Mouse (Mus musculus) kidney, embryonic 14.5 days (tissue): ENCODE measurements around the gene H2-DMa. TPM values are rescaled to one million over a fixed set of nuclear protein-coding genes. Genes with fewer than 3 reads are reported as not detected.
A peak's percentile ranks its signal among the peaks of the same experiment; 100 is the strongest.

ENCODE experiments used
- ATAC-seq: fragments of 200-750 bp; cut with Nextera tagmentation; 2 replicates; pipeline ENCODE4 v1.8.0; 2017; ENCODE audit warnings: moderate number of reproducible peaks, mild to moderate bottlenecking, moderate TSS enrichment, moderate library complexity; ENCODE audit not compliant: low FRiP score, low TSS enrichment
- H3K27ac ChIP-seq: fragments of 300-500 bp; sonication (generic); 2 replicates; pipeline ENCODE4 v1.5.1; 2014; ENCODE audit warnings: low read depth, mild to moderate bottlenecking, low read length, moderate library complexity, mixed read lengths
- H3K27me3 ChIP-seq: fragments of 300-500 bp; sonication (generic); 2 replicates; pipeline ENCODE4 v1.6.1; 2014; ENCODE audit warnings: mild to moderate bottlenecking, low read length; ENCODE audit not compliant: control insufficient read depth, insufficient read depth
- H3K36me3 ChIP-seq: fragments of 300-500 bp; sonication (generic); 2 replicates; pipeline ENCODE4 v1.6.1; 2014; ENCODE audit warnings: low read length, mixed read lengths; ENCODE audit not compliant: control insufficient read depth, insufficient read depth
- H3K4me1 ChIP-seq: fragments of 300-500 bp; sonication (generic); 2 replicates; pipeline ENCODE4 v1.6.1; 2014; ENCODE audit warnings: low read length, mixed read lengths; ENCODE audit not compliant: control insufficient read depth, insufficient read depth
- H3K4me2 ChIP-seq: fragments of 300-500 bp; sonication (generic); replicated peaks from 2 replicates; pipeline ENCODE4 v1.6.1; 2014; ENCODE audit warnings: low read depth, mild to moderate bottlenecking, low read length
- H3K4me3 ChIP-seq: fragments of 300-500 bp; sonication (generic); 2 replicates; pipeline ENCODE4 v1.5.1; 2014; ENCODE audit warnings: mild to moderate bottlenecking, low read length
- H3K9ac ChIP-seq: fragments of 300-500 bp; sonication (generic); 2 replicates; pipeline ENCODE4 v1.6.1; 2014; ENCODE audit warnings: low read depth, mild to moderate bottlenecking, low read length, moderate library complexity
- H3K9me3 ChIP-seq: fragments of 300-500 bp; sonication (generic); 2 replicates; pipeline ENCODE4 v1.6.1; 2016; ENCODE audit warnings: low read length; ENCODE audit not compliant: control insufficient read depth
- WGBS: fragments of 180-500 bp; shearing (Covaris S2); extraction: QIAGEN DNeasy Blood & Tissue Kit; methylation state at CpG from one replicate; pipeline ENCODE4 v1.1.7; 2014; 5-methylcytosine and 5-hydroxymethylcytosine counted together
- polyA plus RNA-seq: library from polyadenylated mRNA; unstranded; fragments of >200 nt; fragmentation: Nextera tagmentation; extraction: Ambion mirVana; gene quantifications from 2 replicates; pipeline ENCODE4 v1.2.1, GENCODE M21; 2014

Gene H2-DMa
- polyA plus RNA-seq, 1 experiment from 2014 or later = 19.3 TPM

DNA sequence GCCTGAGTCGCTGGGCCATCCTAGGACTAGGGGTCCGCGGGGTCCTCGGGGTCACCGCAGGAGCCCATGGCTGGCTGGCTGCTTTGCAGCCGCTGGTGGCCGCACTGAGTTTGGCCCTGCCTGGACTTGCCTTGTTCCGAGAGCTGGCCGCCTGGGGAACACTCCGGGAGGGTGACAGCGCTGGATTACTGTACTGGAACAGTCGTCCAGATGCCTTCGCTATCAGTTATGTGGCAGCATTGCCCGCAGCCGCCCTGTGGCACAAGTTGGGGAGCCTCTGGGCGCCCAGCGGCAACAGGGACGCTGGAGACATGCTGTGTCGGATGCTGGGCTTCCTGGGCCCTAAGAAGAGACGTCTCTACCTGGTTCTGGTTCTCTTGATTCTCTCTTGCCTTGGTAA lies 68.7 kb downstream of the H2-DMa start:
- Histone ChIP-seq H3K9me3 (no peaks in the 10 kb centered on the region), H3K27ac (no peak overlapping the region), H3K4me3 (peak overlapping the region; percentile 52), H3K9ac (peak overlapping the region; percentile 61), H3K4me1 (no peaks in the 10 kb centered on the region), H3K4me2 (peak overlapping the region; percentile 82), H3K27me3 (peaks cover 42% of the 10 kb centered on the region), H3K36me3 (no peaks in the 10 kb centered on the region)
- 3% methylated on average over 20 of the region's 20 CpGs for WGBS
- ATAC-seq = no peak

Other genes with a start within 250 kb of the H2-DMa start
- gene Gm7029, start 245.7 kb upstream of the H2-DMa start, polyA plus RNA-seq = not detected in 2 replicates
- gene Kifc1, start 228.9 kb upstream of the H2-DMa start, polyA plus RNA-seq = 6.2 and 20.8 TPM in 2 replicates
- gene Platr17, start 214.4 kb upstream of the H2-DMa start, polyA plus RNA-seq = not detected in 2 replicates
- gene Daxx, start 210.1 kb upstream of the H2-DMa start, polyA plus RNA-seq = 31.9 and 50.8 TPM in 2 replicates
- gene Tapbp, start 203.6 kb upstream of the H2-DMa start, polyA plus RNA-seq = 17.4 and 24.6 TPM in 2 replicates
- gene Zbtb22, start 203.6 kb upstream of the H2-DMa start, polyA plus RNA-seq = 11.1 TPM in 2 replicates
- 26.3 and 28.2 TPM in 2 replicates for gene Rgl2, start 190.0 kb upstream of the H2-DMa start, polyA plus RNA-seq
- 169 and 211 TPM in 2 replicates for gene Pfdn6, start 179.2 kb upstream of the H2-DMa start, polyA plus RNA-seq
- gene Wdr46, start 178.9 kb upstream of the H2-DMa start, polyA plus RNA-seq = 26.5 and 37.8 TPM in 2 replicates
- gene B3galt4, start 168.1 kb upstream of the H2-DMa start, polyA plus RNA-seq = 2.8 and 3.3 TPM in 2 replicates
- gene Vps52, start 163.7 kb upstream of the H2-DMa start, polyA plus RNA-seq = 24.9 and 40.8 TPM in 2 replicates
- gene Rps18, start 163.5 kb upstream of the H2-DMa start, polyA plus RNA-seq = 2,014 and 2,736 TPM in 2 replicates
- 11.2 and 18.8 TPM in 2 replicates for gene H2-K1, start 119.2 kb upstream of the H2-DMa start, polyA plus RNA-seq
- gene Ring1, start 94.9 kb upstream of the H2-DMa start, polyA plus RNA-seq = 5.5 and 12.4 TPM in 2 replicates
- gene H2-Ke6, start 91.5 kb upstream of the H2-DMa start, polyA plus RNA-seq = 46.0 and 53.0 TPM in 2 replicates
- gene Slc39a7, start 87.9 kb upstream of the H2-DMa start, polyA plus RNA-seq = 70.3 and 86.0 TPM in 2 replicates
- 22.2 and 28.0 TPM in 2 replicates for gene Rxrb, start 87.7 kb upstream of the H2-DMa start, polyA plus RNA-seq
- gene Col11a2, start 80.1 kb upstream of the H2-DMa start, polyA plus RNA-seq = 1.9 and 2.1 TPM in 2 replicates
- 0.51 and 0.76 TPM in 2 replicates for gene H2-Oa, start 27.2 kb upstream of the H2-DMa start, polyA plus RNA-seq
- 153 and 178 TPM in 2 replicates for gene Brd2, start 3.1 kb downstream of the H2-DMa start, polyA plus RNA-seq
- 18.5 and 21.9 TPM in 2 replicates for gene H2-DMb2, start 23.8 kb downstream of the H2-DMa start, polyA plus RNA-seq
- gene H2-DMb1, start 33.5 kb downstream of the H2-DMa start, polyA plus RNA-seq = 4.1 and 4.2 TPM in 2 replicates
- 1.9 and 2.9 TPM in 2 replicates for gene Tap1, start 68.0 kb downstream of the H2-DMa start, polyA plus RNA-seq
- 2.1 and 3.4 TPM in 2 replicates for gene Psmb9, start 68.2 kb downstream of the H2-DMa start, polyA plus RNA-seq
- gene Psmb8, start 78.2 kb downstream of the H2-DMa start, polyA plus RNA-seq = 4.3 and 4.8 TPM in 2 replicates
- 1.2 and 1.8 TPM in 2 replicates for gene Tap2, start 84.0 kb downstream of the H2-DMa start, polyA plus RNA-seq
- gene H2-Ob, start 119.4 kb downstream of the H2-DMa start, polyA plus RNA-seq = not detected in 2 replicates
- 21.7 and 22.9 TPM in 2 replicates for gene H2-Ab1, start 138.1 kb downstream of the H2-DMa start, polyA plus RNA-seq
- gene H2-Aa, start 168.3 kb downstream of the H2-DMa start, polyA plus RNA-seq = 2.7 TPM in 2 replicates
- gene H2-Eb1, start 186.3 kb downstream of the H2-DMa start, polyA plus RNA-seq = 5.9 and 7.1 TPM in 2 replicates
- gene H2-Eb2, start 206.1 kb downstream of the H2-DMa start, polyA plus RNA-seq = 0.09 TPM in 1 of 2 replicates, not detected in the other
- gene Btnl2, start 235.3 kb downstream of the H2-DMa start, polyA plus RNA-seq = 0.14 TPM in 1 of 2 replicates, not detected in the other